Mouse (Mus musculus) embryonic facial prominence, embryonic 15.5 days (tissue): ENCODE measurements around the gene Ric8a. TPM values are rescaled to one million over a fixed set of nuclear protein-coding genes. Genes with fewer than 3 reads are reported as not detected.

Experiments
- ATAC-seq: fragments of 200-750 bp; cut with Nextera tagmentation; 2 replicates; pipeline ENCODE4 v1.8.0; 2017; ENCODE audit warnings: low read depth, moderate TSS enrichment; ENCODE audit not compliant: insufficient number of reproducible peaks, low FRiP score, low TSS enrichment
- H3K27ac ChIP-seq: fragments of 300-500 bp; sonication (generic); replicated peaks from 2 replicates; pipeline ENCODE4 v1.5.1; 2015; ENCODE audit warnings: mild to moderate bottlenecking, inconsistent platforms
- H3K27me3 ChIP-seq: fragments of 300-500 bp; sonication (generic); 2 replicates; pipeline ENCODE4 v1.6.1; 2015; ENCODE audit warnings: inconsistent platforms
- H3K36me3 ChIP-seq: fragments of 300-500 bp; sonication (generic); 2 replicates; pipeline ENCODE4 v1.6.1; 2015; ENCODE audit warnings: mild to moderate bottlenecking, inconsistent platforms
- H3K4me1 ChIP-seq: fragments of 300-500 bp; sonication (generic); 2 replicates; pipeline ENCODE4 v1.6.1; 2015; ENCODE audit warnings: inconsistent platforms
- H3K4me2 ChIP-seq: fragments of 300-500 bp; sonication (generic); replicated peaks from 2 replicates; pipeline ENCODE4 v1.6.1; 2015; ENCODE audit warnings: mild to moderate bottlenecking, inconsistent platforms
- H3K4me3 ChIP-seq: fragments of 300-500 bp; sonication (generic); replicated peaks from 2 replicates; pipeline ENCODE4 v1.5.1; 2015; ENCODE audit warnings: mild to moderate bottlenecking, inconsistent platforms
- H3K9ac ChIP-seq: fragments of 300-500 bp; sonication (generic); 2 replicates; pipeline ENCODE4 v1.6.1; 2015; ENCODE audit warnings: inconsistent platforms
- H3K9me3 ChIP-seq: fragments of 300-500 bp; sonication (generic); replicated peaks from 2 replicates; pipeline ENCODE4 v1.6.1; 2016; ENCODE audit warnings: inconsistent platforms
- WGBS: fragments of 180-500 bp; shearing (Covaris S2); methylation state at CpG from one replicate; pipeline ENCODE4 v1.1.7; 2015; 5-methylcytosine and 5-hydroxymethylcytosine counted together
- polyA plus RNA-seq: library from polyadenylated mRNA; unstranded; fragments of >200 nt; fragmentation: Nextera tagmentation; extraction: Ambion mirVana; gene quantifications from 2 replicates; pipeline ENCODE4 v1.2.1, GENCODE M21; 2015

Ric8a gene
- 78.8 and 86.1 TPM in 2 replicates for polyA plus RNA-seq

- peak within 1 kb of the TSS; percentile 92 for H3K27ac ChIP-seq
- H3K9ac ChIP-seq: peak within 1 kb of the TSS; percentile 85
- WGBS: under 1% methylated on average over 50 of the region's 50 CpGs
- peak within 1 kb of the TSS; percentile 90 for H3K4me3 ChIP-seq
- H3K4me1 ChIP-seq: peaks cover 34% of the 10 kb centered on the region
- ATAC-seq: peak; percentile 87
- H3K36me3 ChIP-seq: peaks cover 60% of the 10 kb centered on the region
- H3K27me3 ChIP-seq: no peaks in the 10 kb centered on the region
- H3K9me3 ChIP-seq: no peaks in the 10 kb centered on the region
- H3K4me2 ChIP-seq: peak within 1 kb of the TSS; percentile 99
Observed at GRCm38 (mm10) chr7:140856785-140857549, at the start of gene Ric8a. Gene Ric8a, plus strand, starts transcription at chr7:140856957.

- 90% methylated on average over 6 of the region's 6 CpGs for WGBS
- Histone ChIP-seq H3K9me3 (no peaks in the 10 kb centered on the region), H3K4me3 (no peak overlapping the region), H3K36me3 (no peaks in the 10 kb centered on the region), H3K4me2 (no peak overlapping the region), H3K27ac (no peak overlapping the region), H3K9ac (no peak overlapping the region), H3K4me1 (no peaks in the 10 kb centered on the region), H3K27me3 (no peaks in the 10 kb centered on the region)
- ATAC-seq: no peak
Observed at GRCm38 (mm10) chr7:140810496-140810895, 46.3 kb upstream of the Ric8a start.

- WGBS: 88% methylated on average over 13 of the region's 13 CpGs
- H3K36me3 ChIP-seq: no peaks in the 10 kb centered on the region
- no peak overlapping the region for H3K4me3 ChIP-seq
- H3K9me3 ChIP-seq: no peaks in the 10 kb centered on the region
- no peak for ATAC-seq
- no peak overlapping the region for H3K4me2 ChIP-seq
- H3K4me1 ChIP-seq: no peaks in the 10 kb centered on the region
- no peaks in the 10 kb centered on the region for H3K27me3 ChIP-seq
- H3K27ac ChIP-seq: no peak overlapping the region
- H3K9ac ChIP-seq: no peak overlapping the region
Observed at GRCm38 (mm10) chr7:140811714-140812113, 45.0 kb upstream of the Ric8a start.

GRCm38 (mm10) chr7:140812850-140813249 lies 43.9 kb upstream of the Ric8a start:
- H3K9me3 ChIP-seq: no peaks in the 10 kb centered on the region
- H3K27ac ChIP-seq: no peak overlapping the region
- no peak overlapping the region for H3K4me3 ChIP-seq
- no peaks in the 10 kb centered on the region for H3K27me3 ChIP-seq
- 91% methylated on average over 12 of the region's 12 CpGs for WGBS
- no peaks in the 10 kb centered on the region for H3K4me1 ChIP-seq
- no peak for ATAC-seq
- H3K9ac ChIP-seq: no peak overlapping the region
- no peaks in the 10 kb centered on the region for H3K36me3 ChIP-seq
- H3K4me2 ChIP-seq: no peak overlapping the region

GRCm38 (mm10) chr7:140820173-140820572 lies 36.6 kb upstream of the Ric8a start:
- Histone ChIP-seq H3K27me3 (no peaks in the 10 kb centered on the region), H3K4me2 (no peak overlapping the region), H3K4me3 (no peak overlapping the region), H3K9ac (no peak overlapping the region), H3K27ac (no peak overlapping the region), H3K4me1 (no peaks in the 10 kb centered on the region), H3K36me3 (no peaks in the 10 kb centered on the region), H3K9me3 (no peaks in the 10 kb centered on the region)
- ATAC-seq: no peak
- 72% methylated on average over 4 of the region's 4 CpGs for WGBS

- ATAC-seq: no peak
- H3K36me3 ChIP-seq: no peaks in the 10 kb centered on the region
- no peak overlapping the region for H3K9ac ChIP-seq
- peak overlapping the region; percentile 65 for H3K4me2 ChIP-seq
- WGBS: 35% methylated on average over 5 of the region's 5 CpGs
- no peak overlapping the region for H3K27ac ChIP-seq
- H3K4me1 ChIP-seq: no peaks in the 10 kb centered on the region
- H3K27me3 ChIP-seq: no peaks in the 10 kb centered on the region
- H3K4me3 ChIP-seq: peak overlapping the region; percentile 45
- no peaks in the 10 kb centered on the region for H3K9me3 ChIP-seq
Observed at GRCm38 (mm10) chr7:140821305-140821652, 35.5 kb upstream of the Ric8a start.

GRCm38 (mm10) chr7:140821653-140822329 lies 35.0 kb upstream of the Ric8a start, which contains the start of gene Zfp941:
Gene Zfp941, minus strand, starts transcription at chr7:140822178.
- H3K4me1 ChIP-seq: no peaks in the 10 kb centered on the region
- H3K9me3 ChIP-seq: no peaks in the 10 kb centered on the region
- H3K4me2 ChIP-seq: peak within 1 kb of the TSS; percentile 65
- WGBS: 2% methylated on average over 21 of the region's 21 CpGs
- H3K4me3 ChIP-seq: peak within 1 kb of the TSS; percentile 45
- 0 out of 2 replicates have a peak, but pooled peaks have one; percentile 43 for ATAC-seq
- no peaks in the 10 kb centered on the region for H3K27me3 ChIP-seq
- H3K9ac ChIP-seq: no peak within 1 kb of the TSS
- no peaks in the 10 kb centered on the region for H3K36me3 ChIP-seq
- no peak within 1 kb of the TSS for H3K27ac ChIP-seq

GRCm38 (mm10) chr7:140822731-140823130 lies 34.0 kb upstream of the Ric8a start:
- Histone ChIP-seq H3K9ac (no peak overlapping the region), H3K36me3 (no peaks in the 10 kb centered on the region), H3K4me2 (no peak overlapping the region), H3K27me3 (no peaks in the 10 kb centered on the region), H3K4me1 (no peaks in the 10 kb centered on the region), H3K4me3 (no peak overlapping the region), H3K27ac (no peak overlapping the region), H3K9me3 (no peaks in the 10 kb centered on the region)
- WGBS: 89% methylated on average over 4 of the region's 4 CpGs
- no peak for ATAC-seq

- Histone ChIP-seq H3K4me3 (no peak overlapping the region), H3K9ac (no peak overlapping the region), H3K27me3 (no peaks in the 10 kb centered on the region), H3K4me1 (no peaks in the 10 kb centered on the region), H3K9me3 (no peaks in the 10 kb centered on the region), H3K27ac (no peak overlapping the region), H3K36me3 (no peaks in the 10 kb centered on the region), H3K4me2 (no peak overlapping the region)
- WGBS: 33% methylated on average over 8 of the region's 8 CpGs
- ATAC-seq: no peak
Observed at GRCm38 (mm10) chr7:140828171-140828881, 28.4 kb upstream of the Ric8a start.

- H3K27me3 ChIP-seq: no peaks in the 10 kb centered on the region
- no peak overlapping the region for H3K27ac ChIP-seq
- no peak for ATAC-seq
- no peak overlapping the region for H3K4me3 ChIP-seq
- H3K36me3 ChIP-seq: no peaks in the 10 kb centered on the region
- H3K4me1 ChIP-seq: no peaks in the 10 kb centered on the region
- H3K9me3 ChIP-seq: no peaks in the 10 kb centered on the region
- 64% methylated on average over 6 of the region's 6 CpGs for WGBS
- no peak overlapping the region for H3K4me2 ChIP-seq
- no peak overlapping the region for H3K9ac ChIP-seq
Observed at GRCm38 (mm10) chr7:140831447-140831846, 25.3 kb upstream of the Ric8a start.

- Histone ChIP-seq H3K4me3 (no peak overlapping the region), H3K9me3 (no peaks in the 10 kb centered on the region), H3K4me1 (no peaks in the 10 kb centered on the region), H3K9ac (no peak overlapping the region), H3K36me3 (no peaks in the 10 kb centered on the region), H3K27me3 (no peaks in the 10 kb centered on the region), H3K27ac (no peak overlapping the region), H3K4me2 (no peak overlapping the region)
- ATAC-seq: no peak
- 85% methylated on average over 4 of the region's 4 CpGs for WGBS
Observed at GRCm38 (mm10) chr7:140833341-140833740, 23.4 kb upstream of the Ric8a start.
